Mouse (Mus musculus): ENCODE data around the gene H2-DMb2.

- TF ChIP-seq CTCF (IDR thresholded peaks at IDR 0.05; ENCODE audit: control insufficient read depth, insufficient read depth, low read length) (no peak), POLR2A (IDR thresholded peaks at IDR 0.05; ENCODE audit: borderline replicate concordance, control insufficient read depth, low read depth, low read length) (no peak)
These were observed 51.6 kb downstream of the H2-DMb2 start for GRCm38 (mm10) chr17:34194723-34195122.
